Mouse (Mus musculus): ENCODE measurements at regions not wholly inside any gene's neighbourhood (a gene's known extent, or its start where the extent isn't known, plus 50 kb on each side); places are given as distances from the start of the nearest gene placed in this dataset.

DNA sequence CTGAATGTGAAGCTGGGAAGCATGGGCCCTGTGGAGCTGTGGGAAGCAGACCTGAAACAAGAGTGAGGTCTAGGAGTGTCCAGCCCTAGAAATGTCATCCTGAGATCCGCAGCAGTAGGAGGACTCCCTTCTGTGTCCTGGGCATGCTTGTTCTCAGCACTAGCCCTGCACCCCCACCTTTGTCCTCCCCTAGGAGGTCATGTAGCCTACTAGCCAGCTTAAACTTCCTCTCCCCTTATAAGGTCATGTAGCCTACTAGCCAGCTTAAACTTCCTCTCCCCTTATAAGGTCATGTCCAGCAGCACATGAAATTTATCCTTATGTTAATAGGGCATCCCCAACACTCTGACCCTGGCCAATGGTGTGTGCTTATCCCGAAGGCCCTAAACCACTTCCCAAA lies 363.5 kb upstream of the Zeb2 start:
- Histone ChIP-seq H3K9ac (no peak overlapping the region), H3K4me3 (replicated peaks; ENCODE audit: low read length) (no peak overlapping the region), H3K36me3 (replicated peaks; ENCODE audit: control insufficient read depth, insufficient read depth) (no peaks in the 10 kb centered on the region), H3K27ac (no peak overlapping the region), H3K27me3 (ENCODE audit: control insufficient read depth, insufficient read depth, low read length) (no peaks in the 10 kb centered on the region), H3K4me1 (replicated peaks; ENCODE audit: control insufficient read depth, insufficient read depth, low read length) (no peaks in the 10 kb centered on the region), H3K4me2 (replicated peaks) (no peak overlapping the region), H3K9me3 (ENCODE audit: control insufficient read depth, low read length) (no peaks in the 10 kb centered on the region)
- no peak for DNase-seq (ENCODE audit: low spot score)
- WGBS: 80% methylated on average over 2 of the region's 2 CpGs
- ATAC-seq (ENCODE audit: low FRiP score): no peak

DNA sequence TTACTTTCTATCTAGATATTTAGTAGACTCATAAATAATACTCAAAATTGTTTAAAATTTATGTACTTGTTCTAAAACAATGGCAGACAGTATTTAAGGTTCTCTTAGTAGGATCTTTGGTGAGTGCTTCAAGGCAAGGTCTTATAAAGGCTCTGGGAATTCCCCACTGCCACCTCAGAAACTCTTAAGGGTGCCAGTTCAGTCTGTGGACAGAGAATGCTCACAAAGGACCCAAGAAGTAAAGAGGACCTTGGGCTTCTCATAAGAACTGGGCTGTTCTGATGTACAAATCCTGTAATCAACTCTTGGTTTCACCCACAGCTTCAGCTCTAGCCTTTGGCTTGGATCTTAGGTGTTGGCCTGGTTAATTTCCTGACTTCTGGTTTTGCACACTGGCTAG lies 358.8 kb upstream of the Zeb2 start:
- Histone ChIP-seq H3K4me2 (replicated peaks) (no peak overlapping the region), H3K4me3 (replicated peaks; ENCODE audit: low read length) (no peak overlapping the region), H3K4me1 (replicated peaks; ENCODE audit: control insufficient read depth, insufficient read depth, low read length) (no peaks in the 10 kb centered on the region), H3K9me3 (ENCODE audit: control insufficient read depth, low read length) (no peaks in the 10 kb centered on the region), H3K9ac (no peak overlapping the region), H3K27ac (no peak overlapping the region), H3K36me3 (replicated peaks; ENCODE audit: control insufficient read depth, insufficient read depth) (no peaks in the 10 kb centered on the region), H3K27me3 (ENCODE audit: control insufficient read depth, insufficient read depth, low read length) (no peaks in the 10 kb centered on the region)
- no peak for DNase-seq (ENCODE audit: low spot score)
- ATAC-seq (ENCODE audit: low FRiP score): no peak

DNA sequence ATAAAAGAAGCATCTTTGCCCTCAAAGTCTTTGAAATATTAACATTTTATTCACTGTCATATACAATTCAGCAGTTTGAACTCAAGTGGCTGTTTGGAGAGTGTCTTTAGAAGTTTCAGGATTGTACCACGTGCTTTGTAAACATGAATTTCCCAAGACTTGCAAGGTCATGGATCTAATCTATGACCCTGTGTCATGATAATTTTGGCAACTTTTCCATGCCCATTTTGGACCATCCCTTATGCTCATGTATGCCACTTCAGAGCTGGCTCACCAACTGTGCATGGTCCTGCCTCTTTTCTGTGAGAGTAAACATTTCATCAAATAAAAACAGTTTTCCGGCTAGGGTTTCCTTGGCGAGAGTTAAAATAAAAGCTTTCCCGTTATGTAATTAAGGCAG lies 347.1 kb upstream of the Zeb2 start:
- Histone ChIP-seq H3K27me3 (ENCODE audit: control insufficient read depth, insufficient read depth, low read length) (no peaks in the 10 kb centered on the region), H3K4me3 (replicated peaks; ENCODE audit: low read length) (no peak overlapping the region), H3K9me3 (ENCODE audit: control insufficient read depth, low read length) (no peaks in the 10 kb centered on the region), H3K27ac (no peak overlapping the region), H3K36me3 (replicated peaks; ENCODE audit: control insufficient read depth, insufficient read depth) (no peaks in the 10 kb centered on the region), H3K4me1 (replicated peaks; ENCODE audit: control insufficient read depth, insufficient read depth, low read length) (no peaks in the 10 kb centered on the region), H3K9ac (no peak overlapping the region), H3K4me2 (replicated peaks) (no peak overlapping the region)
- ATAC-seq (ENCODE audit: low FRiP score) (no peak), DNase-seq (ENCODE audit: low spot score) (no peak)
- 90% methylated on average over 4 of the region's 4 CpGs for WGBS

DNA sequence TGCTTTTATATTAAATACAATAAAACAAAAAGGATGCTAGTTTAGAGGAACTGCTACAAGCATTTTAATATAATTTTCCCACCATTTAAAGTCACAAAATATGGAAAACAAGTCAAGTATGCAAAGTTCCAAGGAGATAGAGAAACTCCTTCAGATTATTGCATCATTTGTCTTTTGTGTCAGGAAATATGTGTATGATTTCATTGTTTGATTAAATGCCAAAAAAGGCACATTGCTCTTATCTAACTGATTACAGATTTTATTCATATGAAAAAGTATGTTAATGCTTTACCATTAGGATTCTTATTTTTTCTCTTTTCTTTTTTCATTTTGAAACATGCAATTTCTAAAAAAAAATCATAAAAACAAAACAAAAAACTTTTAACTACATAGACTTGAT lies 342.2 kb upstream of the Zeb2 start:
- Histone ChIP-seq H3K9ac (no peak overlapping the region), H3K27ac (no peak overlapping the region), H3K36me3 (replicated peaks; ENCODE audit: control insufficient read depth, insufficient read depth) (no peaks in the 10 kb centered on the region), H3K27me3 (ENCODE audit: control insufficient read depth, insufficient read depth, low read length) (no peaks in the 10 kb centered on the region), H3K9me3 (ENCODE audit: control insufficient read depth, low read length) (no peaks in the 10 kb centered on the region), H3K4me2 (replicated peaks) (no peak overlapping the region), H3K4me1 (replicated peaks; ENCODE audit: control insufficient read depth, insufficient read depth, low read length) (no peaks in the 10 kb centered on the region), H3K4me3 (replicated peaks; ENCODE audit: low read length) (no peak overlapping the region)
- ATAC-seq (ENCODE audit: low FRiP score) (no peak), DNase-seq (ENCODE audit: low spot score) (no peak)

GRCm38 (mm10) chr2:45454811-45455210 lies 337.6 kb upstream of the Zeb2 start:
- H3K4me3 ChIP-seq (replicated peaks; ENCODE audit: low read length): no peak overlapping the region
- H3K9ac ChIP-seq: no peak overlapping the region
- DNase-seq (ENCODE audit: low spot score) (no peak), ATAC-seq (ENCODE audit: low FRiP score) (no peak)
- no peaks in the 10 kb centered on the region for H3K9me3 ChIP-seq (ENCODE audit: control insufficient read depth, low read length)
- no peaks in the 10 kb centered on the region for H3K27me3 ChIP-seq (ENCODE audit: control insufficient read depth, insufficient read depth, low read length)
- H3K4me2 ChIP-seq (replicated peaks): no peak overlapping the region
- no peaks in the 10 kb centered on the region for H3K4me1 ChIP-seq (replicated peaks; ENCODE audit: control insufficient read depth, insufficient read depth, low read length)
- WGBS: 95% methylated on average over 2 of the region's 2 CpGs
- H3K36me3 ChIP-seq (replicated peaks; ENCODE audit: control insufficient read depth, insufficient read depth): no peaks in the 10 kb centered on the region
- H3K27ac ChIP-seq: no peak overlapping the region

- Histone ChIP-seq H3K4me3 (replicated peaks; ENCODE audit: low read length) (no peak overlapping the region), H3K4me1 (replicated peaks; ENCODE audit: control insufficient read depth, insufficient read depth, low read length) (no peaks in the 10 kb centered on the region), H3K9me3 (ENCODE audit: control insufficient read depth, low read length) (no peaks in the 10 kb centered on the region), H3K27me3 (ENCODE audit: control insufficient read depth, insufficient read depth, low read length) (no peaks in the 10 kb centered on the region), H3K36me3 (replicated peaks; ENCODE audit: control insufficient read depth, insufficient read depth) (no peaks in the 10 kb centered on the region), H3K27ac (no peak overlapping the region), H3K4me2 (replicated peaks) (no peak overlapping the region), H3K9ac (no peak overlapping the region)
- DNase-seq (ENCODE audit: low spot score) (no peak), ATAC-seq (ENCODE audit: low FRiP score) (no peak)
- WGBS: 70% methylated on average over 4 of the region's 4 CpGs
Measured at GRCm38 (mm10) chr2:45439146-45439545, 322.0 kb upstream of the Zeb2 start.

DNA sequence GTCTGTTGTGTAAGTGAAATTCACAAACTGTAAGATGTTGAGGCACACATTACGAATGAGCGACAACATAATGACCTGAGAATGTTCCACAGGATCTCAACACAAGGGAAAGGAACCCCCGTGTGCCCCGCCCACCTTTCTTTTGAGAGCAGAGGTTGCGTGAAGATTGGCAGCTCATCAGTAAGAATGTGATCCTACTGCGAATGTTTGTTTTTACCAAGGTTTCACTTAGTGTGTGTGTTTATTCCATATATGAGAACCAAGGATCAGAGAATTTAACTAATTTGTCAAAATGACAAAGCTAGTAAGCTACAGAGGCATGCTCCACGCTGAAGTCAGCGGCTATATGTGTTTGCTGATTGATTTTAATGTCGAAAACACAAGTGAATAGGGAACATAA lies 321.5 kb upstream of the Zeb2 start:
- Histone ChIP-seq H3K27me3 (ENCODE audit: control insufficient read depth, insufficient read depth, low read length) (no peaks in the 10 kb centered on the region), H3K36me3 (replicated peaks; ENCODE audit: control insufficient read depth, insufficient read depth) (no peaks in the 10 kb centered on the region), H3K27ac (no peak overlapping the region), H3K9me3 (ENCODE audit: control insufficient read depth, low read length) (no peaks in the 10 kb centered on the region), H3K4me1 (replicated peaks; ENCODE audit: control insufficient read depth, insufficient read depth, low read length) (no peaks in the 10 kb centered on the region), H3K4me2 (replicated peaks) (no peak overlapping the region), H3K4me3 (replicated peaks; ENCODE audit: low read length) (no peak overlapping the region), H3K9ac (no peak overlapping the region)
- no peak for ATAC-seq (ENCODE audit: low FRiP score)
- DNase-seq (ENCODE audit: low spot score): no peak
- 69% methylated on average over 9 of the region's 9 CpGs for WGBS

DNA sequence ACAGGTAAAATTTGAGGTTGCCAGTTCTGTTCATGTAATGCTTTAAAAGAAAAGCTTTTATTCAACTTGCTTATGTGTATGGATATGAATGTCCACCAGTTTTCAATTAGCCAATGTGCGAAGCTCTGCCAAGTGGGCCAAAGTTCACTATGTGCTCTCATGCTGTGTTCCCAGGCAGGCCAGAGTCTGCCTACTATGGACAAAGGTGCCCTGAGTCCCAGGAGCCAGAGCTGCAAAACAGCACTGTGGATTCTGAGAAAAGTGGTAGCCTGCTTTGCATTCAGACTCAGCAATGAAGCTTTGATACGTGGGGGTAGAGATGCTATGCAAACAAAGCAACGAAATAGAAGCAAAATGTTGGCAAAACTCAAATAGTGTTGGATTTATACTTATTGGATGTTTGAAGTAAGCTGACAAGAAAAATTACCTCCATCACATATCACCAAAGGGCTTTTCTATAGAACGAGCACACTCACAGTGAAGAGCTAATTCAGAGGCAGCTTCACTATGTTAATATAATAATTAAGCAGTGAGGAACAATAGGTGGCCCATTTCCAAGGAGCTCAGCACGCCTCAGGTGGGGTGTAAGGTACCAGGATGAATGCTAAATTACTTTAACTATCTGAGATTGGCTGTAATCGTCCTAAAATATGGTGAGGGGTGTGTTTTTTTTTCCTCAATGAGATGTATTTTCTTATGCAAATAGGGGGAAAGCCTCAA lies 318.2 kb upstream of the Zeb2 start:
- no peak overlapping the region for H3K4me2 ChIP-seq (replicated peaks)
- no peak overlapping the region for H3K4me3 ChIP-seq (replicated peaks; ENCODE audit: low read length)
- no peaks in the 10 kb centered on the region for H3K4me1 ChIP-seq (replicated peaks; ENCODE audit: control insufficient read depth, insufficient read depth, low read length)
- no peaks in the 10 kb centered on the region for H3K36me3 ChIP-seq (replicated peaks; ENCODE audit: control insufficient read depth, insufficient read depth)
- DNase-seq (ENCODE audit: low spot score): no peak
- H3K27ac ChIP-seq: no peak overlapping the region
- no peaks in the 10 kb centered on the region for H3K9me3 ChIP-seq (ENCODE audit: control insufficient read depth, low read length)
- 51% methylated on average over 6 of the region's 6 CpGs for WGBS
- no peak overlapping the region for H3K9ac ChIP-seq
- no peak; the same call in 1 of the 2 replicates for ATAC-seq (ENCODE audit: low FRiP score)
- H3K27me3 ChIP-seq (ENCODE audit: control insufficient read depth, insufficient read depth, low read length): no peaks in the 10 kb centered on the region

- H3K4me2 ChIP-seq (replicated peaks): no peak overlapping the region
- WGBS: 84% methylated on average over 5 of the region's 5 CpGs
- DNase-seq (ENCODE audit: low spot score): no peak
Measured at GRCm38 (mm10) chr2:45434789-45435188, 317.6 kb upstream of the Zeb2 start.

GRCm38 (mm10) chr2:45434169-45434568 lies 317.0 kb upstream of the Zeb2 start:
- Histone ChIP-seq H3K9ac (no peak overlapping the region), H3K4me3 (replicated peaks; ENCODE audit: low read length) (no peak overlapping the region), H3K4me2 (replicated peaks) (no peak overlapping the region), H3K4me1 (replicated peaks; ENCODE audit: control insufficient read depth, insufficient read depth, low read length) (no peaks in the 10 kb centered on the region), H3K27me3 (ENCODE audit: control insufficient read depth, insufficient read depth, low read length) (no peaks in the 10 kb centered on the region), H3K27ac (no peak overlapping the region), H3K36me3 (replicated peaks; ENCODE audit: control insufficient read depth, insufficient read depth) (no peaks in the 10 kb centered on the region), H3K9me3 (ENCODE audit: control insufficient read depth, low read length) (no peaks in the 10 kb centered on the region)
- WGBS: 92% methylated on average over 1 of the region's 1 CpGs
- DNase-seq (ENCODE audit: low spot score) (no peak), ATAC-seq (ENCODE audit: low FRiP score) (no peak)

More at GRCm38 (mm10) chr2:45434789-45435188, 317.6 kb upstream of the Zeb2 start:
- Histone ChIP-seq H3K9me3 (ENCODE audit: control insufficient read depth, low read length) (no peaks in the 10 kb centered on the region), H3K27me3 (ENCODE audit: control insufficient read depth, insufficient read depth, low read length) (no peaks in the 10 kb centered on the region), H3K4me1 (replicated peaks; ENCODE audit: control insufficient read depth, insufficient read depth, low read length) (no peaks in the 10 kb centered on the region), H3K4me3 (replicated peaks; ENCODE audit: low read length) (no peak overlapping the region), H3K27ac (no peak overlapping the region), H3K36me3 (replicated peaks; ENCODE audit: control insufficient read depth, insufficient read depth) (no peaks in the 10 kb centered on the region), H3K9ac (no peak overlapping the region)
- no peak for ATAC-seq (ENCODE audit: low FRiP score)
